Mouse (Mus musculus) ES-CJ7 (cell line): ENCODE measurements at regions not wholly inside any gene's neighbourhood (a gene's known extent, or its start where the extent isn't known, plus 50 kb on each side); places are given as distances from the start of the nearest gene placed in this dataset.

Experiments used
- DNase-seq: peaks from one replicate; pipeline ENCODE4 v3.0.0; 2011; ENCODE audit warnings: low read depth, low spot score

GRCm38 (mm10) chr12:10231144-10231543 lies 138.6 kb upstream of the Nt5c1b start:
- no peak for DNase-seq

GRCm38 (mm10) chr12:10231683-10232082 lies 138.1 kb upstream of the Nt5c1b start:
- DNase-seq = no peak

DNA sequence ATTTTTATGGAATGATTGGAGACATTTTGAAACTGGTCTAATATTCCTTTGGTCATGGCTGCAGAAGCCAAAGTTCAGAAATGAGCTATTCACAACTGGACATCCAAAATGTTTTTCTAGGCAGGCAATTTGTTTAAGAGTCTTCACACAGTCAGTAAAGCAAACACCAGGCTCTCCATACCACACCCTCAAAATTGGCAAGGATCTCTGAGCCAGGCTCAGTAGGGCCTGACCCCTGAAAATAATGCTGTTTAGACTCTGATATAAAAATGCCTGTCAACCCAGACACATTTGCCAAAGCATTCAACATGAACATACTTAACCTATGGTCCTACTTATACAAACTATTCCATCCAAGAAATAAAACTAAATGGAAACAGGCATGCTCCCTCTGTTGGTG lies 121.7 kb upstream of the Nt5c1b start:
- no peak for DNase-seq

DNA sequence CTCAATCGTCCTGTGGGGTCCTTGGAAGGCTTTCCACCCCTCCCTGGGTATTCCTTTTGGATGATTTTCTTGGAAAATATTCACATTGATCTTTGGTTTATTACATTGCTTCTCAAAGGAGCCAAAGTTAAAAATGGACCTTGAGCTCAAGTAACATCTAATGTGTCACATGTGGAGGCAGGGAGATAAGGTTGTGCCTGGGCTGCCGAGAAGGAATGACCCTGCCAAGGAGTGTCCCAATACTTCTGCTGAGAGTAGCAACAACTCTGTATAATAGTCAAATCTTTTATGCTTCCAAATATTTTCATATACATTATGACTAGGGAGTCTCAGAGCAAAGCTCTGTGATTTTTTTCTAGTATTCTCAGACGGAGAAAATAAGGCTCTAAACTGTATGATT lies 113.4 kb upstream of the Nt5c1b start:
- no peak for DNase-seq

DNA sequence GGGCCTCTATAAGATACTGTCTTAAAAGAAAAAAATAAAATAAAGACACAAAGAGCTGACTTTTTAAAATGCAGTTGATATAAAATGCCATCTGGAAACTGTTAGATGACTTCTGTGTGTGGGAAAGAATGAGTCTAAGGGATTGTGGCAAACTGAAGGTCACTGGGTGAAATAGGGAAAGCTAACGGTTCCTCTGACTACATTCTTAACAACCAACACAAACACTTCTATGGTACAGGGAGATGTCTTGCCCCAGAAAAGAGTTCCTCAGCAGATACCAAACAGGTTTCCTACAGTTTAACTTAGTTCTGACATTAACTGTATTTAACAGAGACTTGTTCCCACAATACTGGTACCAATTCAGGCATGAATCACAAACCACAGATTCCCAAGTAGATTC lies 103.6 kb upstream of the Nt5c1b start:
- DNase-seq = no peak

GRCm38 (mm10) chr12:10272038-10272437 lies 97.7 kb upstream of the Nt5c1b start:
- no peak for DNase-seq

- no peak for DNase-seq
Measured at GRCm38 (mm10) chr12:10275226-10275625, 94.5 kb upstream of the Nt5c1b start.

DNA sequence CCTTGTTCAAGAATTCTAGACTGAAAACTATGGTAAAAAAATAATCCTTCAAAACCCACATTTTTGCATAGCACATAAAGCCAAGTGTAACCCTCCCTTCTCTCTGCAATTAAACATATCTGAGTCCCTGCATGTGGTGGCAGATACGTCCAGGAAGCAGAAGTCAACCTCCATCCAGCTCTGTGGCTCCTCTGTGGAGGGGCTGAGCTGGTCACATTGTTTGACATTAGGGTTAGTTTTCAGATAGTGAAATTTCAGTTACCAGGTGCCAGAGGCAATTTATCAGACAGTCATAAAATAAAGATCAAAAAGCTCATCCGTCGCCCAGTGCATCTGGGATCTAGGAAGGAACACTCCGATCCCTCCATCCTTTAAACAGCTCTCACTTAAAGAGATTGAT lies 77.1 kb upstream of the Nt5c1b start:
- no peak for DNase-seq

GRCm38 (mm10) chr12:10305970-10306369 lies 63.8 kb upstream of the Nt5c1b start:
- no peak for DNase-seq
